ENCODE assay signal across 11 mouse cellular contexts in genomic region chr4:78736026-78736425, GRCm38 (mm10).
"Had no signal": no experiment of that assay in that cellular context is flagged by ENCODE, and none has a peak within 500 bp of the region (broad histone marks: within the 10 kb centered on the region; RNA-seq: fewer than 3 reads in every experiment).

No protein-coding gene starts in this region.

- H3K4me2 ChIP-seq: limb, embryonic 13.5 days; liver, embryonic 13.5 days; midbrain, embryonic 11.5 days had no signal

- H3K4me3 ChIP-seq: limb, embryonic 13.5 days; liver, embryonic 13.5 days had no signal

- H3K4me1 ChIP-seq: limb, embryonic 13.5 days; liver, embryonic 13.5 days had no signal

- H3K27me3 ChIP-seq: limb, embryonic 13.5 days; liver, embryonic 13.5 days had no signal

- H3K27ac ChIP-seq: limb, embryonic 13.5 days; liver, embryonic 13.5 days had no signal

- H3K9ac ChIP-seq: limb, embryonic 13.5 days; liver, embryonic 13.5 days had no signal

- DNase-seq: kidney, postnatal 14 days; kidney, postnatal 4 days; liver, embryonic 13.5 days; lung, adult 2 months; lung, postnatal 14 days; lung, postnatal 4 days; midbrain, embryonic 14.5 days; thymus, adult 18-20 months; thymus, postnatal 36 days had no signal

- H3K9me3 ChIP-seq: limb, embryonic 13.5 days; liver, embryonic 13.5 days had no signal

- H3K36me3 ChIP-seq: limb, embryonic 13.5 days; liver, embryonic 13.5 days had no signal
